Mouse (Mus musculus) heart, embryonic 14.5 days (tissue): ENCODE data around the gene Slc17a9. TPM values are rescaled to one million over a fixed set of nuclear protein-coding genes. Genes with fewer than 3 reads are reported as not detected.

ENCODE experiments used
- ATAC-seq: fragments of 200-750 bp; cut with Nextera tagmentation; 2 replicates; pipeline ENCODE4 v1.8.0; 2017; ENCODE audit warnings: low read depth, moderate TSS enrichment; ENCODE audit not compliant: insufficient number of reproducible peaks, insufficient read depth, low FRiP score
- H3K27ac ChIP-seq, 2 experiments: fragments of 200-500 bp in 1 of 2; fragments of 300-500 bp in 1 of 2; sonication (generic) in 1 of 2; replicated peaks in 1 of 2; 2 replicates each; pipeline ENCODE4 v1.5.1; 2012 to 2014; ENCODE audit warnings: low read depth in 2 of 2, low read length in 2 of 2, control low read depth in 1 of 2, mild to moderate bottlenecking in 1 of 2, mixed read lengths in 1 of 2; ENCODE audit not compliant: control insufficient read depth in 1 of 2, insufficient read depth in 1 of 2
- H3K27me3 ChIP-seq: fragments of 300-500 bp; sonication (generic); 2 replicates; pipeline ENCODE4 v1.6.1; 2014; ENCODE audit warnings: mild to moderate bottlenecking, low read length, control low read depth; ENCODE audit not compliant: control insufficient read depth, insufficient read depth
- H3K36me3 ChIP-seq: fragments of 300-500 bp; sonication (generic); 2 replicates; pipeline ENCODE4 v1.6.1; 2014; ENCODE audit warnings: mild to moderate bottlenecking, control low read depth, low read length, mixed read lengths; ENCODE audit not compliant: control insufficient read depth, insufficient read depth
- H3K4me1 ChIP-seq, 2 experiments: fragments of 200-500 bp in 1 of 2; fragments of 300-500 bp in 1 of 2; sonication (generic) in 1 of 2; 2 replicates each; pipeline ENCODE4 v1.6.1; 2012 to 2014; ENCODE audit warnings: low read length in 2 of 2, control low read depth in 1 of 2, mixed read lengths in 1 of 2; ENCODE audit not compliant: control insufficient read depth in 2 of 2, insufficient read depth in 2 of 2
- H3K4me2 ChIP-seq: fragments of 300-500 bp; sonication (generic); 2 replicates; pipeline ENCODE4 v1.6.1; 2014; ENCODE audit warnings: mild to moderate bottlenecking, low read length
- H3K4me3 ChIP-seq, 2 experiments: fragments of 200-500 bp in 1 of 2; fragments of 300-500 bp in 1 of 2; sonication (generic) in 1 of 2; 2 replicates each; pipeline ENCODE4 v1.5.1; 2012 to 2014; ENCODE audit warnings: low read length in 2 of 2, mild to moderate bottlenecking in 2 of 2, control low read depth in 1 of 2, low read depth in 1 of 2, moderate library complexity in 1 of 2; ENCODE audit not compliant: control insufficient read depth in 1 of 2, insufficient read depth in 1 of 2
- H3K9ac ChIP-seq: fragments of 300-500 bp; sonication (generic); 2 replicates; pipeline ENCODE4 v1.6.1; 2014; ENCODE audit warnings: mild to moderate bottlenecking, low read length
- H3K9me3 ChIP-seq: fragments of 300-500 bp; sonication (generic); 2 replicates; pipeline ENCODE4 v1.6.1; 2016; ENCODE audit warnings: low read length, control low read depth; ENCODE audit not compliant: control insufficient read depth
- WGBS: fragments of 180-500 bp; shearing (Covaris S2); extraction: QIAGEN DNeasy Blood & Tissue Kit; methylation state at CpG from one replicate; pipeline ENCODE4 v1.1.7; 2014; 5-methylcytosine and 5-hydroxymethylcytosine counted together
- polyA plus RNA-seq: library from polyadenylated mRNA; unstranded; fragments of >200 nt; fragmentation: Nextera tagmentation; extraction: Ambion mirVana; gene quantifications from 2 replicates; pipeline ENCODE4 v1.2.1, GENCODE M21; 2014

Slc17a9 gene
- polyA plus RNA-seq: 0.43 and 0.55 TPM in 2 replicates

DNA sequence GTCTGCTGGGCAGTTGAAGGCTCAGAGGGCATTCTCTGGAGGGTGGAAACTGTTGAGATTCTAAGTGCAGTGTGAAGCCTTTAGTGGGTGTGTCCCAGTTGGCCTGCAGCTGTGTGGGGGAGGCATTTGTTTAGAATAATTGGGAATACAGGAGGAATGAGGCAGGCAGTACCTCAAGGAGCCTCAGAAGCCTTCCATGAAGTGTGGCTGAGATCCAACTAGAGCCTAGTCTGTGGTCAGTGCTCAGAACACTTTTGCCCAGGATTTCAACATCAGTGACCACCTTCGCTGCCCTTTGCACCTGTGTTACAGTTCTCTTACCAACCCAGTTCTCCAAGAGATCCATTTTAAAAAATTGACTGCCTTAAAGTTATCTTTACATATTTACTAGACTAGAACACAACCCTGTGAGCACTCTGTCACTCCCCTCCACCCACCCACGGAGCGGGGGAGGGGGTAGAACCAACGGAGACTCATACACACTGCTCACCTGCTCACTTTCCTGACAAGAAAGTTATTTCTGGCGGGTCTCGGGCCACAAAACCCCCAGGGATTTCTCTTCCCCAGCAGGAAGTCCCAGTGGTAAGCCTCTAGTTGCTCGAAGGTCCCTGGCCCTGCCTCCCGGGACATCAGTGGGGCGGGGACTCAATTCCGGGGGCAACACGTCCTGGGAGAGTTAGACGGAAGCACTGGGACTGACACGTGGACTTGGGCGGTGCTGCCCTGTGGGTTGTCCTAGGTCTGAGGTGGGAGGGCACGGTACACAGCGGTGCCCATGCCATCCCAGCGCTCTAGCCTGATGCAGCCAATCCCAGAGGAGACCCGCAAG, at the start of gene Slc17a9:
TSS of gene Slc17a9 (plus strand) at position 679 of the 829 bp plus-strand sequence.
- peaks cover 7 to 10% of the 10 kb centered on the region in 2 experiments; a peak in 2 of 4 replicates for H3K4me1 ChIP-seq
- H3K4me2 ChIP-seq: peak within 1 kb of the TSS; percentile 65
- no peaks in the 10 kb centered on the region for H3K9me3 ChIP-seq
- H3K27me3 ChIP-seq: no peaks in the 10 kb centered on the region
- no peak within 1 kb of the TSS for H3K27ac ChIP-seq
- 6% methylated on average over 18 of the region's 18 CpGs for WGBS
- H3K9ac ChIP-seq: peak within 1 kb of the TSS; percentile 54; the same call in 1 of the 2 replicates
- H3K4me3 ChIP-seq: peak within 1 kb of the TSS; percentile 18 to 22; a peak in 3 of 4 replicates
- peak; percentile 52; the same call in 1 of the 2 replicates for ATAC-seq
- peaks cover 42% of the 10 kb centered on the region for H3K36me3 ChIP-seq

DNA sequence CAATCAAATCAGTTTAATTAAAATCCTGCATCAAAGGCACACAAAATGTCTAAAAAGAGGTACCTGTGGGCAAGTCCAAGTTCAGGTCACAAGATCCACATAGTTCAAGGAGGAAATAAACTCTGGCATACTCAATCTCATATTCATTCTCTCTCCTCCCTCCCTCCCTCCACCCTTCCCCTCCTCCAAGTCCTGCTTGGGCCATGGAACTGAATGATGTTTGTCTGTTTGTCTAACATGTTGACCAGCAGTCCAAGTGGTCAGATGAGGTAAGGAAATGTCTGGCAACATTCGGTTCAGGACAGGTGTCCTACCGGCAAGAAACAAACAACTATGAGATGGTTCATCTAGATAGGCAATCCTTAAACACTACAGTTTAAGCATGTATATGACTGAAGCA, 48.4 kb upstream of the Slc17a9 start:
- no peak for ATAC-seq
- Histone ChIP-seq H3K36me3 (peaks cover 60% of the 10 kb centered on the region), H3K4me1 (no peaks in the 10 kb centered on the region), H3K4me2 (no peak overlapping the region), H3K27me3 (no peaks in the 10 kb centered on the region), H3K27ac (no peak overlapping the region), H3K9ac (no peak overlapping the region), H3K4me3 (no peak overlapping the region), H3K9me3 (no peaks in the 10 kb centered on the region)
- WGBS: 89% methylated on average over 2 of the region's 2 CpGs

DNA sequence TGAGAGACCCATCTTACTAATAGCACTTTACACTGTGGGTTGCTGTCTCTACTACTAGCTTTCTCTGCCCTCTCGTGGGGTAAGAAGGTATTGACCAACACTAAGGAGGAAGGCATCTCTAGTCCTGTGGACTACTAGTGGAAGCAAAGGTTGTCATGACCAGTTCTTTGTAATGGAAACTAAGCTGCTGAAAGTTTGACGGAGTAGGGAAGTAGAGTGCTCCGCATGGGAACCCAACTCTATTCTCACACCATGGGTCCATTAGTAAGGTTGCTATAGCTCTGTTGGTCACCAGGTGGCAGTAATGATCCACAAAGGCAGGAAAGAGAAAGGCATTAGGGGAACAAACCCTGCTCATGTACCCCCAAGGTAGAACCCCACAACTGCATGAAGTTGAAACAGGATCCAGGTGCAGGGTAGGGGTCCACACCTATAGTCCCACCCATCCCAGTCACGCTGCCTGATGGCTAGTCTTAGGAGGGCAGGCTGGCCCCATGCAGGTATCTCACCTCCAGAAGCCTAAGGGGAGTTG, 46.4 kb upstream of the Slc17a9 start:
- WGBS: 31% methylated on average over 4 of the region's 4 CpGs
- Histone ChIP-seq H3K4me1 (no peaks in the 10 kb centered on the region), H3K4me2 (no peak overlapping the region), H3K36me3 (peaks cover 60% of the 10 kb centered on the region), H3K4me3 (no peak overlapping the region), H3K9ac (no peak overlapping the region), H3K27me3 (no peaks in the 10 kb centered on the region), H3K27ac (no peak overlapping the region), H3K9me3 (no peaks in the 10 kb centered on the region)
- ATAC-seq: peak; percentile 45; the same call in 1 of the 2 replicates

DNA sequence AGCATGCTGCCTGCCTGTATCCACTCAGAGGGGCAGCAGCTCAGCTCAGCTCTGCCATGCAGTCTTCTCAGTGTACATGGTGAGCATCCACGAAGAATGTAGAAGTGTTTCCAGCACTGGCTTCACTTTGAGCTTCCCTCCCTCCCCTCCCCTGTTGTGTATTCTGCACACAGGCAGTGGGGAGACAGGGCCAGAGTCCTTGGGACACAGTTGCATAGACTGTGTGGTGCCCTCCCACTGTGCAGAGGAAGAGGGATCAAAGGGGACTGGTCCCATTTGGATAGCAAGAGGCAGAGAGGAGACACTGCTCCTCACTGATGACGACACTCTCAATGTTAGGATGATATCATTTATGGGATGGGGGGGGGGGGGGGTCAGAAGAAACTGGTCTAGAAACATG, 43.8 kb upstream of the Slc17a9 start:
- no peak for ATAC-seq
- Histone ChIP-seq H3K27ac (no peak overlapping the region), H3K4me2 (no peak overlapping the region), H3K4me1 (no peaks in the 10 kb centered on the region), H3K36me3 (peaks cover 69% of the 10 kb centered on the region), H3K27me3 (no peaks in the 10 kb centered on the region), H3K4me3 (no peak overlapping the region), H3K9ac (no peak overlapping the region), H3K9me3 (no peaks in the 10 kb centered on the region)
- WGBS: 46% methylated on average over 2 of the region's 2 CpGs

DNA sequence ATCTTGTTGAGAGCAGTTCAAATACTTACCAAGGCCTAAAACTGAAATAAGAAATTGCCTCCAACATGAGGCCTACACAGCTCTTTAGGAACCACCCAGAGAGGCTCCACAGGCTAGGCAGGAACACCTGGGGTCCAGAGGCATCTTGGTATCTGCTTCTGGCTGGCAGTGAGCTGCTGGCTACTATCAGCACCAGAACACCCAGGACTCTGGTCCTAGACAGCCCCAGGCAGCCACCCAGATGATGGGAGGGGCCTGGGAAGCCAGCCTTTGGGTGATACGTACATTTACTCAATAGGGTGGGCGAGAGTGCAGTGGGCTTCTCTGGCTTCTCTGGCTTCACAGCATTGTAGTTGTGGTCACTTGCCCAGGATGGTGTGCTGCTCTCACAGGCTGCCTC, 41.5 kb upstream of the Slc17a9 start:
- Histone ChIP-seq H3K36me3 (peaks cover 92% of the 10 kb centered on the region), H3K9me3 (no peaks in the 10 kb centered on the region), H3K4me3 (no peak overlapping the region), H3K4me1 (no peaks in the 10 kb centered on the region), H3K9ac (no peak overlapping the region), H3K27ac (no peak overlapping the region), H3K27me3 (no peaks in the 10 kb centered on the region), H3K4me2 (no peak overlapping the region)
- no peak for ATAC-seq
- WGBS: 80% methylated on average over 2 of the region's 2 CpGs

DNA sequence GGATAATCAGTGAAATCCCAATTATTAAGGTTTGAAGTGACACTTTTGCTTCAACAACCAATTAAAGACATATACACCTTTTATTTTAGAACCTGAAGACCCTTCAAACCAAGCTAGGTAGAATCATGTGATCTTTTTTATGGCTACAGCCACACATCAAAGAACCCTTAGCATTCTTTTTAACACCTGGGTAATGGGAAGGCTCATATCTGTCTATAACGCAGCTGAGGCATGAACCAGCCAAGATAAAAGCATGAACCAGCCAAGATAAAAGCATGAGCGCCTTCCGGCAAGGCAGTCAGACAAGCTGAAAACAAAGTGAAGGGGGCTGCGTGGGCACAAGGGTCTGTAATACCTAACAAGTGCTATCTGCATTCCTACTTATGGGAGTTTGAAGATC, 41.0 kb upstream of the Slc17a9 start:
- 57% methylated on average over 4 of the region's 4 CpGs for WGBS
- H3K36me3 ChIP-seq: peaks cover 97% of the 10 kb centered on the region

DNA sequence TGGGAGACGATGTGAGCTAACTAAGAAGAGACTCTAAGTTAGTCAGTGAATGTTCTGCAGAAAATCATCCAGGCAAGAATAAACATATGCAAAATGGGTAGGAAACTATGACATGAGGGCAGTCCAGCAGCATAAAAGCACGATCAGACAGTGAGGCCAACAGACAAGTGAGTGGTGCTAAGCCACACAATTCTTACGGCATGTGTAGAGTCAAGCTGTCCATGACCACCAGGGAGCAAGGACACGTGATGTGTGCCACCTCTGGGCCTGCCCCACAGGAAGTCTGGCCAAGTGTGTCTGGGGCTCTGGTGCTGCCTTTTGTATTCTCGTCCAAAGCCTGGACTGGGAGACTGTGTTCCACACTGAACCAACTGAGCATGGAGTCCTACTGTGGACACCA, 35.2 kb upstream of the Slc17a9 start:
- 77% methylated on average over 5 of the region's 5 CpGs for WGBS
- Histone ChIP-seq H3K4me2 (no peak overlapping the region), H3K9ac (no peak overlapping the region), H3K4me3 (no peak overlapping the region), H3K27ac (no peak overlapping the region), H3K9me3 (no peaks in the 10 kb centered on the region), H3K36me3 (peaks cover 65% of the 10 kb centered on the region), H3K27me3 (no peaks in the 10 kb centered on the region), H3K4me1 (peaks cover 0 to 14% of the 10 kb centered on the region in 2 experiments; a peak in 3 of 4 replicates)
- no peak for ATAC-seq

More for the DNA sequence above, 41.0 kb upstream of the Slc17a9 start:
- Histone ChIP-seq H3K27me3 (no peaks in the 10 kb centered on the region), H3K4me3 (no peak overlapping the region), H3K27ac (no peak overlapping the region), H3K4me2 (no peak overlapping the region), H3K9ac (no peak overlapping the region), H3K9me3 (no peaks in the 10 kb centered on the region), H3K4me1 (no peaks in the 10 kb centered on the region)
- ATAC-seq: no peak
